Mouse (Mus musculus): Measurements from ENCODE around the gene Mettl2.
"Not testable (repeated sequence)": the region's sequence is repeated elsewhere in the genome, so short reads cannot be mapped to it uniquely, and the experiment has no call there.

The Mettl2 gene
- long read RNA-seq, experiment 1, transcript Mettl2-201 (9 exons, 1,867 nt) = major isoform, 38 of 47 reads
- long read RNA-seq, experiment 1, partial matches to known transcripts = 3 of 47 reads
- long read RNA-seq, experiment 1, other reads (novel, unspliced or antisense) = 6 of 47 reads
- long read RNA-seq, experiment 2, transcript Mettl2-201 (9 exons, 1,867 nt) = major isoform, 37 of 54 reads
- long read RNA-seq, experiment 2, partial matches to known transcripts = 8 of 54 reads
- long read RNA-seq, experiment 2, other reads (novel, unspliced or antisense) = 8 of 54 reads

- intact Hi-C loops (cut with DNase I) = loop anchor here (5.0 to 10.0 kb wide), 2 partner anchors 56 to 109 kb away; no protein-coding TSS in a partner anchor
These were observed at the start of gene Mettl2 for GRCm38 (mm10) chr11:105125735-105126519. TSS of gene Mettl2 (plus strand) at chr11:105126425.

GRCm38 (mm10) chr11:105112448-105112847 lies 13.8 kb upstream of the Mettl2 start:
- intact Hi-C loops (cut with DNase I) = not testable (repeated sequence)

- intact Hi-C loops (cut with DNase I) = no loop called here
These were observed 8.4 kb upstream of the Mettl2 start for GRCm38 (mm10) chr11:105117814-105118213.

GRCm38 (mm10) chr11:105120551-105121061 lies 5.6 kb upstream of the Mettl2 start:
- intact Hi-C loops (cut with DNase I) = loop anchor here (10.0 kb wide), 1 partner anchor 114 kb away; no protein-coding TSS in a partner anchor

GRCm38 (mm10) chr11:105121792-105122191 lies 4.4 kb upstream of the Mettl2 start:
- intact Hi-C loops (cut with DNase I) = loop anchor here (10.0 kb wide), 1 partner anchor 113 kb away; no protein-coding TSS in a partner anchor

- intact Hi-C loops (cut with DNase I) = loop anchor here (10.0 kb wide), 1 partner anchor 111 kb away; no protein-coding TSS in a partner anchor
These were observed 2.2 kb upstream of the Mettl2 start for GRCm38 (mm10) chr11:105123986-105124385.

- intact Hi-C loops (cut with DNase I) = loop anchor here (5.0 to 10.0 kb wide), 2 partner anchors 56 to 108 kb away; no protein-coding TSS in a partner anchor
These were observed 350 bp downstream of the Mettl2 start for GRCm38 (mm10) chr11:105126520-105127029.

GRCm38 (mm10) chr11:105135692-105136091 lies 9.5 kb downstream of the Mettl2 start:
- intact Hi-C loops (cut with DNase I) = no loop called here

GRCm38 (mm10) chr11:105137255-105137654 lies 11.0 kb downstream of the Mettl2 start:
- intact Hi-C loops (cut with DNase I) = not testable (repeated sequence)

- intact Hi-C loops (cut with DNase I) = not testable (repeated sequence)
These were observed 14.3 kb downstream of the Mettl2 start for GRCm38 (mm10) chr11:105140512-105140911.

GRCm38 (mm10) chr11:105141115-105141514 lies 14.9 kb downstream of the Mettl2 start:
- intact Hi-C loops (cut with DNase I) = no loop called here

- intact Hi-C loops (cut with DNase I) = no loop called here
These were observed 17.3 kb downstream of the Mettl2 start for GRCm38 (mm10) chr11:105143564-105143963.

- intact Hi-C loops (cut with DNase I) = no loop called here
These were observed 17.9 kb downstream of the Mettl2 start for GRCm38 (mm10) chr11:105144084-105144483.

- intact Hi-C loops (cut with DNase I) = no loop called here
These were observed 18.4 kb downstream of the Mettl2 start for GRCm38 (mm10) chr11:105144508-105145210.

- intact Hi-C loops (cut with DNase I) = no loop called here
These were observed 19.0 kb downstream of the Mettl2 start for GRCm38 (mm10) chr11:105145211-105145610.

GRCm38 (mm10) chr11:105146593-105146992 lies 20.4 kb downstream of the Mettl2 start, which contains the start of gene Gm10842:
TSS of gene Gm10842 (plus strand) at chr11:105146893.
- intact Hi-C loops (cut with DNase I) = no loop called here

- intact Hi-C loops (cut with DNase I) = no loop called here
These were observed 23.1 kb downstream of the Mettl2 start for GRCm38 (mm10) chr11:105149353-105149752.

GRCm38 (mm10) chr11:105149766-105150165 lies 23.5 kb downstream of the Mettl2 start:
- intact Hi-C loops (cut with DNase I) = no loop called here

GRCm38 (mm10) chr11:105150691-105151090 lies 24.5 kb downstream of the Mettl2 start:
- intact Hi-C loops (cut with DNase I) = no loop called here

- intact Hi-C loops (cut with DNase I) = no loop called here
These were observed 25.2 kb downstream of the Mettl2 start for GRCm38 (mm10) chr11:105151226-105152016.

All from adrenal gland (tissue).